Mouse (Mus musculus) spleen, postnatal 4 days (tissue): ENCODE results near the gene Colq.
A peak's percentile ranks its signal among the peaks of the same experiment; 100 is the strongest.

Experiments used
- DNase-seq, 2 experiments: peaks; one replicate each; pipeline ENCODE4 v3.0.0; 2022; ENCODE audit warnings: low spot score in 2 of 2

Colq gene

DNA sequence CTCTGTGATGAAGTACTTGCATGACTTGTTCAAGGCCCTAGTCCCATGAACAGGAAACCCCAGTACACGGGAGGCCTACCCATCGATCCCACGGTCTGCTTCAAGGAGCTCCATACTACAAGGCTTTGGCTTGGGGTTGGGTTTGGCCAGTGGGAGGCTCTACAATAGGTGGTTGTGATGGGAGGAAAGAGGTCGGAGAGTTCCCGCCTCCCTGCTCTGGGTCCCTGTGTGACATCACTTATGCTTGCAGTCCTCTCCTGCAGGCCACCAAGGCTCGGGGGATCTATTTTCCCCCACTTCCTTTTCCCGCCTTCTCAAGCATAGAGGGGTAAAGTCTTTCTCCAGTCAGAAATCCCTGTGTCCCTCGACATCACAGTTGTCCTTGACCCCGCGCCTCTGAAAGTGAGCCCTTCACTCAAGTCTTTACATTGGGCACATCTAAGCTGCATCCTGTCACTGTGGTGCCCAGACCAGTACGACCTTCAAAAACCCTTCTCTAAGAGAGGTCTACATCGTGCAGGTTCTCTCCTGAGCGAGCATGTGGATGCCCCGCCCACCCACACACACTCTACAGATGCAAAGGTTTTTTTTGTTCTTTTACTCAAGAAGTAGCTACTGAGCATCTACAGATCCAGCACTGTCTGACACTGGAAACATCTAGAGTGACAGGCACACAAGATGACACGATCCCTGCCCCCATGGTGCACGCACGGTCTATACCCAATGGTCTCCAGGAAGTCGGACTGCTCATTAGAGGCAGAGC, 16.1 kb downstream of the Colq start:
- no peak for DNase-seq

DNA sequence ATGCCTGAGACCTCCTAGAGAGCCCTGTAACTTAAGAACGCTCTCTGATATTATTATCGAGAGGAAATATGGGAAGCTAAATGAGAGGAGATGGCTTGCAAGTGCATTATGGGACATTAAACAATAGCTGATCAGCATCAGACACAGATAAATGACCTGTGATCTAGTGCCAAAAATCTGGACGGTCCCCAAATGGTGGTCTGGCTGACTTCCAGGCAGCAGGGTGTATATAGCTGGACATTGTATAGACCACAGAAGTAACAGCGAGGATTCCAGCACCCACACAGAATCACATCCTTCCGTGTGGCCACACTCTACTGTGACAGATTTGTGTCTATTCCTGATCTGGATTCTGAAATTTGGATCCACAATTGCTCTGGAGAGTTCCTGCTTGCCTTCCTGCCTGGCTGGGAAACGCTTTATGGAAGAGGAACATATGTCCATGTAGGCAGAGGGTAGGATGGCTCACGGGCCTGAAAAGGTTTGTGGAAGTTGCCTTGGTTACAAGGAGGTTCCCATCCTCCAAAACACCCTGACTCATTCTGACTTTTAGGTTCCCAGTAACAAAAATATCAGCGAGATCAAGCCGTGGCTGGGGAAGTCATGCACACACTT, 18.5 kb downstream of the Colq start:
- DNase-seq: no peak

DNA sequence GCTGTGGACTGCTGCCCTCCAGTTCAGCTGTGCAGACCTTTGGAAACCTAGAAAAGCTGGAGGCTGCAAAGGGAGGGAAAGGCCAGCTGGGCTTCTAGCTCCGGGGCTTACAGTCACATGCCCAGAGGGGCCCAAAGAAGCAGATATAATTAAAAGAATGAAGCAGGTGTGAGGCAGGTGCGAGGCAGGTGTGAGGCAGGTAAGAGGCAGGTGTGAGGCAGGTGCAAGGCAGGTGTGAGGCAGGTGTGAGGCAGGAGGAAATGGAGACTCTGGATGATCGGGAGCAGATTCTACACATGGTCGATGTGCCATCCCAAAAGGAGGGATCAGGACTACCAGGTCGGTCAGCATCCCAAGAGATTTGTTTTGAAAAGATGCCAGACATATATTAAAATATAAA, 19.7 kb downstream of the Colq start:
- DNase-seq: no peak

DNA sequence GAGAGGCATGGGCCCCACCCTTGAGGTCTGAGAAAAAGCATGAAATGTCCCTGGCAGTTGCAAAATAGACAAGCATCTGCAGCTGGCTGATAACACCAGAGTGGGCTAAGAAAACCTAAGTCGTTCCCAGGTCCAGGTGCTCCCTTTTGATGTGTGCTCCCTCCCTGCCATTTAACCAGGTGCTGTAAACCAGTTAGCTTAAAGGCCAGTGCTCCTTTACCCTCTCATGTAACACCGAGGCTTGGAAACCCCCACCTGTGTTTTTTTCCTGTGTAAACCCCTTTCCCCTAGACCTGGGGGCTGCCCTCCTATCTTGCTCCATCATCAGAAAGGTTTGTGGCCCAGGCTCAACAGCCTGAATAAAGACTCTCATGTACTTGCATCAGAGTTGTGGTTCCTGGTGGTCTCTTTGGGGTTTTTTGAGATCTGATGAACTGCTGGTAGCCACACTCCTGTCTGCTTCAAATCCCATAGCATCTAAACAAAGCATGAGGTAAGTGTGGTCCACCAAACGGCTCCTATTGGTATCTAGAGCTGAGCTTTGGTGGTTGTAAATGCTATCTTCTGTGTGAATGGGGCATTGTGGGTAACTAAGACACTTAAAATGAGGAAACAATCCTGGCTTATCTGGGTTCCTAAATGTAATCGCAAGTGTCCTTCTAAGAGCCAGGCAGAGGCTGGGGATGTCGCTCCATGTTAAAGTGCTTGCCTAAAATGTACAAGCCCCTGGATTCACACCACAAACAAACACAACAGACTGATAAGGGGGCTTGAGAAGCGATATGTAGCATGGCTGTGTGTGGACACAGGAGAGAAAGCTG, 20.8 kb downstream of the Colq start:
- DNase-seq: no peak

DNA sequence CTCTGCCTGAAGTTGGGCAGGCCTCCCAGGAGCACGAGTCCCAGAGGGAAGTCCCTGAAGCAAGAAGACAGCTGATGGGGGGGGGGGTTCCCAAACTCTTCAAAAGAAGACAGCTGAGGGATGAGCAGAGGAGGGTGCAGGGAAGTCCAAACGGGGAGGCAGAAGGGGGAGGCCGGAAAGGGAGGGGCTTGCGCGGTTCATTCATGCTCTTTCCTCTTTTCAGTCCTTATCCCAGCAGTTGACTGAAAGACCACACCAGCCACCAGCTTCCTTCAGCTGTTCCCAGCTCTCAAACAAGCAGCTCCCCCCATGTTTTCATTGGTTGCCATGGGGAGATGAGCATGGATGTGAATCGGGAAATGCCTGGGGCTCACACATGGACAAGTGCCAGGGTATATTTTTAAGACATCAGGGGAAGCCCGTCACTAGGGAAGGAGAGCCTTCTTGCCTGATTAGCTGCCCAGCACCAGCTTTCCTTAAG, 22.0 kb downstream of the Colq start:
- no peak for DNase-seq

DNA sequence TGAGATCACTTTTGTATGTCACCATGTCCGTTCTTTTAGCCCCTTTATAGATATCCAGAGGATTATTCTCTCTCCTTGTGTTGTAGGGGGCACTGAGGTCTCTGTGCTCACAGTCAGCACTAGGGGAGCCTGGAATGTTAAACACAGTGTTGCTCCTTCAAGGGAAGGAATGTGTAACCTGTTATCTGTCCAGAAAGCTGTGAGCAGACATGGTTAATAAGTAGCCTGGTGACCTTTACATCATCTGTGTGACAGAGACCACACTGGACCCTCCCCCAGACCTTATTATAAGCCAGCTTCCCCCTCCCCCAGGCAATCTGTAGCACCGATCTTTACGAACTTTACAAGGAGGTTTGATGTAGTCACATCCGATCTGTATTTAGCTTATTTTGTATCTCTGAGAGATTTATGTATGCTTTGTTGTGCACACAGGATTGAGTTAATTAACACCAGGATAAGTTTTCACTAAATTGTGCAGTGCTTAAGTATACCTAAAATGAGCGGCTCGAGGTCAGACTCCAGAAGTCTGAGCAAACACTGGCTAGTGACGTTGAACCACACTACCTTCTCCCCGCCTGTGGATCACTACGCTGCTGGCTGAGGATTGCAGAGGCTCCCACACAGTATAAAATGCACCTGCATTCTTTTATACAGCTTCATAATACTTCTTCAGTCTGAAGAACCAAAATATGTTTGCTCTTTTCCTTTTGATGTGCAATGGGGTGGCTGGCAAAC, 25.5 kb downstream of the Colq start:
- DNase-seq: no peak

DNA sequence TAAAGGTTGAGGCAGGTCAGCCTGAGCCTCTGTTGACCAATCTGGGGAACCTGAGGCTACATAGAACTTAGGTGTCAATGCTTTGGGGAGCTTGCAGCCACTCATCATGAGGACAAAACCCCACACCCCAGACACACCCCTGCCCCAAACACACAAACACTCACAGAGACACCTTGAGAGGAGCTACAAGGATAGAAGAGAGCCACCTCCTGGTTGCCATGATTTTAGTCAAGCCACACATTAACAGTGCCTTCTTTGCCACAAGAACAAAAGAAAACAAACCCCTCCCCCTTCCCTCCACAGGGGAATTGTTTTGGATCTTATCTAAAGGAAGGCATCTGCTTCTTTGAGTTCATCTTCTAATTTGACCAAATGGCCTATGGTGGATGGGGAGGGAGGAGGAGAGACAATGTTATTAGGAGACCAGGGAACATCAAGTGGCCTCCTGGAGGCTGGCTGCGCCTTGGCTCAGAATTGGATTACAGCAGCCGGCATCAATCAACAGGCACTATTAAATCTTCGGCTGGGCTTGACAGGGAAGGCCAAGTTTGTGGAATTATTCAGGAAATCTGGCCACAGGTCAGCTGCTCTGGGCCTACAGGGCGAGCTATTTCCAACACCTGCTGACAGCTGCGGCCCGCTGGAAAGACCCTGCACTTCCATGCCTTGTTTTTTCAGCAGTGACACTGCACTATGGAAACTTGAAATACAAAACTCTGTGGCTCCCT, 26.5 kb downstream of the Colq start:
- DNase-seq: no peak

DNA sequence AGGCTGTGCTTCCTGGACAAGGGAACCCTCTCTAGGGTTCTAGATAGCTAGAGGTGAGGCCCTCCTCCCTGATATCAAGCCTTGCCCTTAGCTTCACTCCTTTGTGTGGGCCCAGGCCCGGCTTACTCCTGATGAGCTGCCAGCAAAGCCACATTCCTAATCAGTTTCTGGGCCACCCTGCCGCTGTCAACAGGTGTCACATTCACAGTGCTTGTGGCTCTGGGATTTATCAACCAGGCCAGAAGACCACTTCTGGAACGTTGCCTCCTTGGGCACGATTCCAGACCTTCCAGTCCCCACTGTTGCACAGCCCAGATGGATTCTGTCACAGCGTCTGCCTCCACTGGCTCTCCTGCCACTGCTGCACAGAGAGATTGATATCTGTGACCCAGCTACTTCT, 30.3 kb downstream of the Colq start:
- DNase-seq: peak in 1 of 2 experiments; percentile 58

DNA sequence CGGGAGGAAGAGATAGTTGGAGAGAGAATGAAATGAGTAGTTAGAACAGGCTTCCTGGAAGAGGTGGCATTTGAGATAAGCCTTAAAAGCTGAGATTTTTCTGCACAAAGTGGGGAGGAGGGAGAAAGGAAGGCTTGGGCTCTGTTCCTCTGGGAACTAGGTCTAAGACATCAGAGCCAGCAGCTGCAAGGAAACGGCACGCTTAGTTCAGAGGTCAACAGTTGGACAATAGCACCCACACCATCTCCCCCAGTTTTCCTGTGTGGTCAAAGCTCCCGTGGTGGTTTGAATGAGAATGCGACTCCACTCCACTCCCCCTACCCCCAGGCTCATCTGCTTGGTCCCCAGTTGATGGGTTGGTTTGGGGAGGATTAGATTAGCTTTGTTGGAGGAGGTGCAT, 31.9 kb downstream of the Colq start:
- no peak for DNase-seq

DNA sequence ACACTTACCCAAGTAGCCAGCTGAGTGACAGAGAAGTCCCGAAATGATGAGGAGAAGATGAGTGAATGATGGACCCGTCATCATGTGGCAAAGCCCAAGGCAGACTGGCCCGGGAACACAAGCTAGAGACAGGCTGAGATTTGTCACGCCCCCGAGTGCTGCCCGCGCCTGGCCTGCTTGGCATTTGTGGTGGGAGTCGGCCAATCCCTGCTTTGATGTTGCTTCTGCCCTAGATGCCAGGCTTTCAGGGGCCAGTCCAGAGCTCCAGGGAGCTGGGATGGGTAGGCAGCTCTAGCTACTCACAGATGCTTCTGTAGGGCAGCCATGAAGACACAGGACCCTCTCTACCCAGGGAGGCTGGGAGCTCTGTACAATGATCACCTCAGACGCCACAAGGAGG, 33.4 kb downstream of the Colq start:
- DNase-seq: no peak

DNA sequence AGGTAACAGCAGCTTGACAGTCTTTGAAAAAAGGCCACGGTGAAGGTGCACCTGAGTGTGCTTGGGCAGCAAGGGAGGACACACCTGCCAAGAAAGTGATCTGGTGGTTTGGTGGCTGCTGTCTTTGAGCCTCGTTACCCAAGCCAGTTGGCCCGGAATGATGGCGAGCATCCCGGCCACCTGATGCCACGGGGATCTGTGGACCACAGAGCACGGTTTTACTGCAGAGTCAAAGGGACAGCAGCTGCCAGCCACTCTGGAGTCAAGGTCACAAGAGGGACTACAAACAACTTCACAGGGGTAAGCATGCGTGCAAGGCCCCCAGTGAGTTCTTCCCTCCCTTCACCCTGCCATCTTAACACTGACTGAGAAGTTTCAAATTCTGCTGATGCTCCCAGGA, 33.9 kb downstream of the Colq start:
- DNase-seq: no peak

DNA sequence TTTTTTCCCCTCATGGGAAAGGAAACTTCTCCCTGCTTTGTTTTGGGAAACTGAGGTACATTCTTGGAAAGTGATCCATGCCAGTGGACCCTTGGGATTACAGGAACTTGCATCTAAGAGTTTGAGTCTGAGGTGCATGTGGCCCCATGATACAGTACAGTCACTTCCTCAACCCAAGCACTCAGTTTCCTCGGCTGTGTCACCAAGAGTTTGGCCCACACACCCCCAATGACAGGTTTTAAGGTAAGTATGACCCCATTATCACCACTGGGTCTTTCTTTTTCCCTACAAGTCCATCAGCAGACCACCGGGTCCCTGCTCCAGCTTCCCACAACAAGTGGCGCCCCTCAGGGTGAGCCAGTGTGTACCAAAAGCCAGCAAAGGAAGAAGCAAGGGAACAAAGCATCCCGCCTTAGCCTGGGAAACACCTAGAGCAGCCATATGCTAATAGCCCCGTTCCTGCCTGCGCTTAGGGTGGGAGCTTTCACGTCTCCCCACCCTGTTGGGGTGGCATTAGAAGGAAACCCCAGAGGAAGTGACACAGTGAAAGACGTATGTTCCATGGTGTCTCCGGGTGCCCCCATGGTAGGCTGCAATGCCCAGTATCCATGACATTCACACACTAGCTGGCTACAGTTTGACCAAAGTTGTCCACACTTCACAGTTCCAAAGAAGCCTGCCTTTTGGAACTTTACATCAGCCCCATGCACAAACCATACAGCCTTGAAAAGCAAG, 34.5 kb downstream of the Colq start:
- DNase-seq: no peak

DNA sequence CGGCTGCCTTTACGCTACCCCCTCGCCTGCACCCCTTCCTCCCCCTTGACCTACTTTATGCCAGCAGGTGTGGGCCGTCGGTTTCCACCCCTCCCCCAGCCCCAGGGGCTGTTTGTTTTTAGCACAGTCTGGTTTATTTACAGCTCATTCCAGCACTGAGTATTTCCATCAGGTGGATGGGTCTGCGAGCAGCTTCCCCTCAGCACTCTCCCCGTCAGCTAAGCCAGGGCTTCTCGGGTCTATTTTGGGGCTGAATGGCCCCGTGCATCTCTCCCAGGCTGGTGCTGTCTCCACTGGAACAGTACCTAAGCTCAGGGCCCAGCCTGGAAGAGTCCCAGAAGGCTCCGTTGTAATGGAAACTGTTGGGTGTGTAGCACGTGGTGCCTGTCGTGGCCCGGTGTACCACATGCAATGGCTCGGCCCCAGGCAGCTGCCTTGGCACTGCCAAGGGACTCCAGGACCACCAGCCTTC, 35.1 kb downstream of the Colq start:
- DNase-seq: no peak

DNA sequence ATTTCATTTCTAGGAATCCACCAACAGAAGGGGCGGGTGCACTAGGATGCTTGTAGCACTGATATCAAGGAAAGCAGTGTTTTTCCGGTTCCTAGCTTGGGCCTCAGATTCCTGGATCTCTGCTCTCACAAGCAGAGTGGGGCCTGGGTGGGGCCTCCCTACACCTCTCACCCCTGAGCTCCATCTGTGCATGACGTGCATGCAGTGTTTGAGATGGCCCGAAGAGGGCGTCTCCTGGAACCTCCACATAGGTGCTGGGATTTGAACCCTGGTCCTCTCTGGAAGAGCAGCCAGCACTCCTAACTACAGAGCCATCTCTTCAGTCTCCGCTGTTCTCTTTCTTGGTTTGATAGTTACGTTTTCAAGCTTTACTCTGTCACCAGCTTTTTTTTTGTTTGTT, 36.1 kb downstream of the Colq start:
- DNase-seq: no peak

DNA sequence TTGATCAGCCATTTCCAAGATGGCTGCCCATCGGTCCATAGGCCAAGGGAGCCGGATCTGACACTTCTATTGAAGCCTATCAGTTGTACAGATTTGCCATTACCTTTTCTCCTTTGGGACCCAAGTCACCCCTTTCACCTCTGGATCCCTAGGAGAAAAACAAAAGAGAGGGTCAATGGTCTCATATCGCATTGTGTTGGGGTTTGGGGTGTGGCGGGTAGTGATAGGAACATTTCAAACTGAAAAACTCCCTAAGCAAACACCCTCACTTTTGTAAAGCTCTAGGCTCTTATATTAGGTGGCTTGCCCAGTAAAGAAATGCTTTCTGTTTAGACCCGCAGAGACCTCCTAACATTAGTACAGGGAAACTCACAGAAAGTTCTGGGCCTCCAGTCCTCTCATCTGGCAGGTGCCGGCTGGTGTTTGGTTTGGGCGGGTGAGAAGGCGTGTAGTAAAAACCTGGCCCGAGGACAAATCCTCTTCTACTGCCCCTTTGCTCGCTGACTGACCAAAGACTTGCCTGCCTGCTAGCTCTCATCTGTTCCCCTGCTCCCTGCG, 47.2 kb downstream of the Colq start:
- DNase-seq: no peak

DNA sequence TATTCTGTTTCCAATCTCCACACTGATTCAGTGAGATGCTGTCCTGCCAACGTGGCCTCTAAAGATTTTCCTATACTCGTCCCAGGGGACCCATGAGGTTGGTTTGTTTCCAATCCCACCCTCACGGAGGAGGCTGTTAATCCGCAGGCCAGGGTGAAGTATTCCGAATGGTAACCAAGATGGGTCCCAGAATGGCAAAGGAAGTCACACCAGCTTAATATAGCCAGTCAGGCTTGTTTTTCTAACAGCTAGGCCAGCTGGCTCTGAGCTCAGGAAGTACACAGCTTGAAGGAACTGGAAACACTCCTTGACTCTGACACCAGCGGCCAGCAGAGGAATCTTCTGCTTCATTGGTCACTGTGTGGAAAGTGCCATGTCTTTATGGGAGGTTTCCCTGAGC, 53.8 kb downstream of the Colq start:
- DNase-seq: no peak

DNA sequence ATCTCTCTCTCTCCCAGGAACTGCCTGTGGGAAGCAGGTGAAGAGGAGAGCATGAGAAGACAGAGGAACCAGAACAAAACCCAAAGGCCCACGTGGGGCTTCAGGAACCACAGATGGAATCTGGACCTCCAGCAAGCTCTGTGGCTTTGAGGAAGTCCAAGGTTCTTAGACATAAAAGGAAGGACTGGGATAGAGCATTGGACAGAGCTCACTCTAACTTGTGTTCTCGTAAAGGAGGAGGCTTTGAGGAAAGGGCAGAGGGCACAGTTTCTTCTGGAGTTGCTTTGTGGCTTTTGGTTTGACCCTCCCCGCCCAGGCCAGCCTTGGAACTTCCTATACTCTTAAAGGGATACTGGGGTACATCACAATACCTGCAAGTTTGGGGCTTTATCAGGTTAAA, 58.5 kb downstream of the Colq start:
- DNase-seq: no peak

DNA sequence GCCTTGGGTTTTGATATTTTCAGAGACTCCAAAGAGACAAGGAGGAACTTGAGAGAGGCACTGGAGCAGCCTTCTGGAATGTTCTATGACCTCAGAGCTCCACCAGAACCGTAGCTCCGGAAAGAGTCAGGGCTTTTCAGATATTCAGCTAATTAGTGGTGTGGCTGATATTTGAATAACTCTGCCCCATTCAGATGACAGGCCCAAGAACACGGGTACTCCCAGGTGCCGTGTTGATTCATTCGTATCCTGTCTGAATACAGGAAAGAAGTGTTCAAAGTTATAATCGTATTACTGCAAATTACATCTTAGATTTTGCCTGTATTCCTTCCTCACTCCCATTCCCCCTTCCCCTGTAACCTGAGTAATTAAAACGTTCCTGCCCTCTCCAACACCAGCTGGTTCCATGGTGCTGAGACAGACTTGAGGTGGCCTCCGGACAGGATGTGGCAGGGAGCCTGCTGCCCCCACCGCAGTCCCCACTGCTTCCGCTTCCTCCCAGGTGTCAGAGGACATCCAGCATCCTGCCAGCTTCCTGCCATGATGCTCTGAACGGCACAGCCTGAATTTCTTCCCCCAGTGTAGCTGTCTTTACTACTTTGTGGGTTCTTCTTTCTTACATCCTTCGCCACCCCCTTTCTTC, 59.5 kb downstream of the Colq start:
- DNase-seq: peak; percentile 51 to 71

DNA sequence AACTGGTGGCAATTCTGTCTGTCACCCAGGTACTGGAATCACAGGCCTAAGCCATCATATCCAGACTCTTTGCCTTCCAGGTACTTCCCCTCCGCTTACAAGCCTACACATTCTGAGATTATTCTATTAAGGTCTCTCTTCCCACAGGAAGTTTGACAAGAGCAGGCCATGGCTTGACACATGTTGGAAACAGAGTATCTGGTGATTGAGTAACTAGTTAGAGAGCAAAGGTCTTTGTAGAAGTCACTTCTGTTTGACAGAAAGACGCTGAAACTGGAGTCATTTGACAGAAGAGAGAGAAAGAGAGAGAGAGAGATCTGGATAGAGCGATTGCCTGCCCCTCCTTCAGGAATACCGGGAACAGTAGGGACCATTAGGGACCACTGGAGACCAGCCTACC, 60.3 kb downstream of the Colq start:
- no peak for DNase-seq
